Mouse (Mus musculus) thymus, postnatal 14 days (tissue): Measurements from ENCODE around the gene Tars2.
"Not testable (repeated sequence)": the region's sequence is repeated elsewhere in the genome, so short reads cannot be mapped to it uniquely, and the experiment has no call there.

Source experiments
- DNase-seq: peaks from one replicate; pipeline ENCODE4 v3.0.0; 2021

Gene Tars2

DNA sequence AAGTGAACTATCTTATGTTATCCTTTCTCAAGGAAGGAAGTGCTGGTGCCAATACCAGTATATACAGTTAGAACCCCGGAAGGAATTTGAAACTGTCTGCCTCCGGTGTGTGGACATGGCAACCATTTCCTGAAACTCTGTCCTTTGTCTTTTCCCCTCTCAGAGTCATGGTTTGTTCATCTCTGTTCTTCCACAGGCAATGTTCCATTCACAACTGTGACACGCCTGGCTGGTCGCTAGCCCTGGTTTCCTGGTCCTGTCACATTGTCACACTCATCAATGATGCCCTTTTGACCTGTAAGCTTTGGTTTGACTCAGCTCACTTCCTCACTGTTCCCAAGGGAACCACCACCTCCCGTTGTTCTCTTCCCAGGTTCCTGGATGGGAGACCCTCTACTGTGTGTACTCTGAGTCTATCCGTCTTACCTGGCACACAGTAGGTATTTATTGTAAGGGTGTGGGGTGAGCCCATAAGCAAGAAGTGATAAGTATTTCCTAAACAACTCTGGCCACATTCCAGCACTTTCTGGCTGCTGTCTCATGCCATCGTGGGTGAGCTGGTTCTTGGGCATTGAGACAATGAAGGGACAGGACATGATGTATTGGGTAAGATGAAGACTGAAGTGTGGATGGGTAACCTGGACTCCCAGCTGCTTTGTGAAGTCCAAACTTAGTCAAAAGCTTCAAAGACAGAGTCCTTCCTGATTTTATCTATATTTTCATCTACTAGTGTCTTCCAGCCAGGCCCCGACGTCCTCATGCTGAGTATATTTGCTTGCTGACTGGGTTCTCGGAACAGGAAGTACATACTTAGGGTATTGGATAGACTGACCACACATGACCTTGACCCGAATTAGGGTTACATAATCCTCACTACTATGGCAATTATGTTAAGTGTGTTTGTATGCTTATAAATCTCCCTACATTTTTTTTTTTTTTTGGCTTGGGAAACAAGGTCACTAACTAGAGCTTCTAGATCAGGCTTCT is 65.9 kb downstream of the Tars2 start:
- DNase-seq, result no peak

DNA sequence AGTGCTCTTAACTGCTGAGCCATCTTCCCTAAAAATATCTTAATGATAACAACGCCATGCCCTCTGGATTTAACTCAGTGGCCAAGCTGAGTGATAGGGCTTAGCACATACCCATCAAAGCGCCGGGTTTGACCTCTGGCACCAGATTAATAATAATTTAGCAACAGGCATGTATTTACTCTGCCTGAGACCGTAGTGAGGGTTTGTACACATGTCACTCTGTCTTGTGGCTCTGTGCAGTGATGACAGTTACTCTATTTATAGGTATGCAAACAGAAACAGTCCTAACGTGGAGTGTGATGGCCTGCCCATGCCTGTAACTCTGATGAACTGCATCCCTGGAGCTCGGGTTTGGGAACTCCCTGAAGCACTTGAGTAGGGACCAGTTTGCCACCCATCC is 67.3 kb downstream of the Tars2 start:
- DNase-seq, result no peak

DNA sequence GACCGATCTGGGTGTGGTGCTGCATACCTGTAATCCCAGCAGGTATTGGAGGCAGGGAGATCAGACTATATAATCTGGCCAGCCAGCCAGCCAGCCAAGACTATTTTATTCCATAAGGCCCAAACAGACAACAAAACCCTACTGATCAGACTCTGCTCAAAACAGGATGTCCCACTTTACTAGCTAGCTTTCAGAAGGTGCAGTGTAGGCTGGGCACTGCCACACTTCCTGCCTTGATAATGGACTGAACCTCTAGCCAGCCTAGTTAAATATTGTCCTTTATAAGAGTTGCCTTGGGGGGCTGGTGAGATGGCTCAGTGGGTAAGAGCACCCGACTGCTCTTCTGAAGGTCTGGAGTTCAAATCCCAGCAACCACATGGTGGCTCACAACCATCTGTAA is 69.5 kb downstream of the Tars2 start:
- not testable (repeated sequence) for DNase-seq
